Mouse (Mus musculus) urinary bladder, postnatal 10 days (tissue): ENCODE measurements around the gene Olfr90.

Experiments
- DNase-seq: peaks from one replicate; pipeline ENCODE4 v3.0.0; 2022; ENCODE audit warnings: low spot score

Olfr90 gene

DNA sequence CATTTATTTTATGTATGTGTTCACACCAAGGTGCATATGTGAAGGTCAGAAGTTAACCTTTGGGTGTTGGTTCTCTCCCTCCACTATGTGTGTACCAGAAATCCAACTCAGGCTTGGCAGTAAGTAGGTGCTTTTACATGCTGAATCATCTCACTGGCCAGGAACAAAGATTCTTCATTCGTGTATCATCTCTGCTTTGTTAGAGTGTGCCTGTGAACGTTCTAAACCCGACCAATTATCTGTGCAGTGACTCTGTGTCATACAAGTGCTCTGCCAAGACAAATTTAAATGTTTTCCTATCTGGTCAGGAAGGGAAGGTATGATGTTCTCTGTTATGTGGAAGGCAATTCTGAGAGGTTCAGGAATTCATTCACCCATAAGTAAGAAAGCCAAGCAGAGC, 26.9 kb downstream of the Olfr90 start:
- no peak for DNase-seq

DNA sequence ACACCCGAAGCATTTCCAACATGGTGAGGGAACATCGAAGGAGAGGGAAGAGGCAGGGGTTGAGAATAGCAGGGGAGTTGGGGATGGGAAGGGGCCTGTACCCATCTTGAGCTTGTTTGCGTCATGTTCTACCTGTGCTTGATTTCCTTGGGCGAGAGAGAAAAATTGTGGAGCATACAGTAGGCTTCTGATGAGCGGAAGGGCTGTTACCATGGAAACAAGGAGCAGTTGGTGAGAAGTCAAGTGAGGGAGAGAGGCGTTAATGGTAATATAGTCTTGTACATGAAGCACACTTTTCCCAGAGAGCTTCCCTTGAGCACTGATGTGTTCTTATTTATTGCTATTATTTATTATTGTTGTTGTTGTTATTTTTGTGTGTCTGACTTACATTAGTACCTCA, 31.3 kb downstream of the Olfr90 start:
- no peak for DNase-seq

DNA sequence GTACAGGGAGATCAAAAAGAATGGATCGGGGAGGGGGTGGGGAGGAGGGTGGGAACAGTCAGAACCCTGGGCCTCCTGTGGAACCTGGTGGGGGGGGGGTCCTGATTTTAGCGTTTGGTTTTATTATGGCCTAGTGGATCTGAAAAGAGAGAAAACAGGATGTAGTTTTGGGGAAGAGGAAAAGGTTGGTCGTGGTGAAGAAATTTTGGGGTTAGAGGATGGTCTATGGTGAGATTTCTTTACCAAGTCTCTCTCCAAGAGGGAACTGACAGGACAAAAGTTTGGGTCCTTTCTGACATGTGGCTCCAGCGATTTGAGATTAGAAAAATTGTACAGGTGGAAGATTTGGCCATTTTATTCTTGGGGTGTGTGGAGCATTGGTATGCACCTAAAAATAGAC, 36.6 kb downstream of the Olfr90 start:
- DNase-seq, result no peak

DNA sequence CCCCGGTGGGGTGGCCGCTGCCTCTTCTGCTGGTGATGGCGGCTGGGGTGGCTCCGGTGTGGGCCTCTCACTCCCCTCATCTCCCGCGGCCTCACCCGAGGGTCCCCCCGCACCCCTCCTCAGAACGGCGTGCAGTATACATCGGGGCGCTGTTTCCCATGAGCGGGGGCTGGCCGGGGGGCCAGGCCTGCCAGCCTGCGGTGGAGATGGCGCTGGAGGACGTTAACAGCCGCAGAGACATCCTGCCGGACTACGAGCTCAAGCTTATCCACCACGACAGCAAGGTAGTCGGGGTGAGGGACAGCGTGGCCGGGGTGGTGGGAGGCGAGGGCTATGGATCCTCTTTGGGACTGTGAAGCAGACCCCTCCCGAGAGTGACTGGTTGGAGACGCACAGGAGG, 37.4 kb downstream of the Olfr90 start:
- DNase-seq, result no peak

DNA sequence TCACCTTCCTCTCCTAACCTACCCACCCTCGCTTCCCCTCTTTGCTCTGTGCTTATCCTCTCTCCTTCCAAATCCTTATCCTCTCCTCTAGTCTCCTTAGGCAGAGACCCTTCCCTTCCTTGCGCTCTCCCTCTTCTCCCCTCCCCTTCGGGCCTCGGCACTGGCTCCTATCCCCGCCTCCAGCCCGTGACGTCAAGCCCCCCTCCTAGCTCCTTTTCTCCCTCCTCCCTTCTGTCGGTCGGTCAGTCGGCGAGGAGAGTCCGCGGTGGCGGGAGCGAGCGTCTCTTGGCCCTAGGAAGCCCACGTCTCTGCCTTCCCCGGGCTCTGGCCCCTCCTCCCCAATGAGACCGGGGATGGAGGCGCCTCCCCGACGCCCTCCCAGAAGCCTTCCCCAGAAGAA, 37.9 kb downstream of the Olfr90 start:
- peak; percentile 48 for DNase-seq

DNA sequence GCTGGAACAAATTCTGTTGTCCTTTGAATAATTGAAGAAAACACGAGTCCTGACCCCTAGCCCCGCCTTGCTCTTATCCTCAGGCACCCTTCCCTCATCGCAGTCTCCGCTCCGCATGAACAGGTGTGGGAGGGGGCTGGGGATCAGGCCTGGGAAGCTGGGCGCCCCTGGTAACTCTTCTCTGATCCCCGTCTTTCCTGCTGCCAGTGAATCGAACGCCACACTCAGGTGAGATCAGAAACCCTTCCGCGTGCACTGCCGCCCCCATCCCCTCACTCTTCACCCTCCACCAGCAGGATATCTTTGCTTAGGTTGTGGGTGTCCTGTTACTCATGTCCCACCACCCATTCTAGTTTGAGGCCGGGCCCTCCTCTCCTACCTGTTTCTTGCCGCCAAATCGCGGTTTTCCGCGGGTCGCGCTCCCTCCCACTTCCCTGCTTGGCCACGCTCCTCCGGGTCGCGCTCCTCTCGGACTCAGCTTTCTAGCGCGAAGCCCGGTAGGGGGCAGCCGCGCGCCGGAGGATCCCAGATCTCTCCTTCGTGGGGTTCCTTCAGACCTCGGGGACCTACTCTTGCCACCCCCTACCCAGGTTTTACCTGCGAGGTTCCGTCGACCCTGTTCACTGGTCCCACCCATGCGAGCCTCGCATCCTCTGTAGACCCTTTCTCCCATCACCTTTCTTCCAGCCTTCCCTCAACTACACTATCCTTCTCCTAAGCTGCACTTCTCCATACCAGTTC, 38.6 kb downstream of the Olfr90 start:
- peak; percentile 41 for DNase-seq

DNA sequence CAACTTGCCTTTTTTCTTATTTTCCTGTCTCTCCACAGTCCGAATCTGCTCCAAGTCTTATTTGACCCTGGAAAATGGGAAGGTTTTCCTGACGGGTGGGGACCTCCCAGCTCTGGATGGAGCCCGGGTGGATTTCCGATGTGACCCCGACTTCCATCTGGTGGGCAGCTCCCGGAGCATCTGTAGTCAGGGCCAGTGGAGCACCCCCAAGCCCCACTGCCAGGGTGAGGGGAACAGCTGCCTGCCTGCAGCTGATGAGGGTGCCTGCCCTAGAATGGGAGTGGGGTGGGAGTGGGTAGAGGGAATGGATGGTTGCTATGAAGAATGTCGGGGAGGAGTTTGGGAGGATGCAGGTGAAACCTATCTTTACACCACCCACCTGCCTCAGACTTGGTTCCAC, 39.9 kb downstream of the Olfr90 start:
- DNase-seq, result no peak

DNA sequence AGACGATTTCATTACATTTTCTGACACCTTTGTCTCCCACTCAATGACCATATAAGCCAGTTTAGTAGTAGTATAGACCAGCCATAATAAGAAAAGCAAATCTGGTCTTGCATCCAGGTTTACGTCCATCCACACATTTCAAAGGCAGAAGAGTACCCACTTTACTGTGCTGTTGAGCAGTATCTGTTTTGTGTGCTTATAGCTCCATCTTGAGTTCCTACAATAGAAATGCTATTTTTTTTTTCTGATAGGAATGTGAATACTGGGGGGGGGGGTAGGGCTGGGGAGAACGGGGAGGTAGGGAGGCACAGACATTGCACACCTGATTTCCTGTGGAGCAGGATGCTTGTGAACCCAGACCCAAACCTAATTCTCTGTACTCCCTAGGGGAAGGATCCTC, 40.3 kb downstream of the Olfr90 start:
- no peak for DNase-seq

DNA sequence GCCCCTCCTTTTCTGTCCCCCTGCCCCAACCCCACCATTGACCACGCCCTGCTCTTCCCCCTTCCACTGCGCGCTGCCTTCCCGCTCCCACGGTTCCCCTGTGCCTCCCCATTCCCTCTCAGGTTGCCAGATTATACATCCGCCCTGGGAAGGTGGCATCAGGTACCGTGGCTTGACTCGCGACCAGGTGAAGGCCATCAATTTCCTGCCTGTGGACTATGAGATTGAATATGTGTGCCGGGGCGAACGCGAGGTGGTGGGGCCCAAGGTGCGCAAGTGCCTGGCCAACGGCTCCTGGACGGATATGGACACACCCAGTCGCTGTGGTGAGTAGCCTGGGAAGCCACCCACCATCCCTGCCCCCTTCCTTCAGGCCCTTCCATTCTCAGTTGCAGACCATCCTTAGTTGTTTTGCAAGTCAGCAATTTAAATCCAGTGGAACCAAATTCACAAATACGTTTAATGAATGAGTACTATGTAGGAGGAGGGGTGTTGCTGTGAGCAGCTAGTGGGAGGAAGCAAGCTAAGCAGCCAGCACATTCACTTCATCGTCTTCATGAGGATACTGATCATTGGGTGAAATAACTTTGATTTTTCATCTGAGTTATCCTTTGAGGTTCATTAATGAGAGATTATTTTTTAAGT, 40.8 kb downstream of the Olfr90 start:
- DNase-seq, result no peak

DNA sequence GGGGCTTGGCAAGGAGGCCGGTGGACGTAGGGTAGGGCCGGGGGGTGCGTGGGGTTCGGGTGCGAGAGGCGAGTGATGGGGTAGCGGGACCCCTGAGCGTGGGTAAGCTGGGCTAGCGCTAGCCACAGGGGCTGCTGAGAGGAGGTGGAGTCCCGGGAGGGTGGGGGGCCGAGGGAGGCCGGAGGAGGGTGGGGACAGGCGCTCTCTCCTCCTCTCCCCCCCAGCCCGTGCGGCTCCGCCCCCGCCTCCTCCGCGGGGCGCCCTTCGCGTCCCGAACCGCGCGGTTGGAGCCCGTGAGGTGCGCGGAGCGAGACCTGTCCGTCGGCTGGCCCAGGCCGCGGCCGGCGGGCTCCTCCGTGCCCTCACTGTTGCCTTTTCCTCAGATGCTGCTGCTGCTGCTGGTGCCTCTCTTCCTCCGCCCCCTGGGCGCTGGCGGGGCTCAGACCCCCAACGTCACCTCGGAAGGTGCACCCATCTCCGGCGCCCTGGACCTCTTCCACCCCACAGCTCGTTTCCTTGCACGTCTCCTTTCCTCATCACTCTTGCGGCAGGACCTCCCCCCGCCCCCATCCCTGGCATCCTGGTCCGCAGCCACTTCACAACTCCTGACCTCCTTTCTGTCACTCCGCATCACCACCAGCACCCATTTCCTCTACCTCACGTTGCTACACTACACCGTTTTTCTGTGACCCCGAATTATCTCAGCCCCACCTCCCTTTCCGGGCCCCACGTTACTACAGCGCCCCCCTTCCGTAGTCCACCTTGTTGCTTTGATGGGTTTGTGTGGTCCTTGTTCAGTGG, 41.8 kb downstream of the Olfr90 start:
- DNase-seq, result no peak

DNA sequence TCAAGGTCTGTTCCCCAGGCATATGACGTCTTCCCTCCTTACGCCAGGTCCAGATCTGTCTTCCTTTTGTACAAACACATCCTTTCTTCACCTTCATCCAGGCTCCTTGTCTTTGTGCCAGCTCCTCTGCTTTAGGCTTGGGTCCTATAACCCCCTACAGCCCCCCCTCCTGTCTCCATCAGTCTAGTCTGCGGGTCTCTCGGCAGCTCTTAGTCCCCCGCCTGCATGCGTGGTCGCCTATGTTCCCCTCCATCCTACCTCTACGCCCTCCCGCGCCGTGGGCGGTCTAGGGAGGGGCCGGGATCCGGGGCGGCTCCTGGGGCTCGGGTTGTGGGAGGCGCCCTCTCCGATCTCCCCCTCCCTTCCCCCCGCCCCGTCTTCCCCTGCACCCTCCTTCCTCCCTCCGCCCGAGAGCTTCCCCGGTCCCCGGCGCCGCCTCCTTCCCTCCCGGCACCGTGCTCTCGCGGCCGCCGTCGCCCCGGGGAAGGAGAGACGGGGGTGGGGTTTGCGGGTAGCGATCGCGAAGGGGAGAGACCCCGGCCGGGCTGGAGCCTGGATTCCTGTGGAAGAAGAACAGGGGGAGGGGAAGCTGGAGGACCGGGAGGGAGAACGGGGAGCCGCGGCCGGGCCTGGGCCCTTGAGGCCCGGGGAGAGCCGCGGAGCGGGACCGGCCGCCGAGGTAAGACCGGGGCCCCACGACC, 42.5 kb downstream of the Olfr90 start, which contains the start of gene Gabbr1:
Gene Gabbr1, plus strand, starts transcription at position 356 of the 701 bp plus-strand sequence.
- peak; percentile 38 for DNase-seq

DNA sequence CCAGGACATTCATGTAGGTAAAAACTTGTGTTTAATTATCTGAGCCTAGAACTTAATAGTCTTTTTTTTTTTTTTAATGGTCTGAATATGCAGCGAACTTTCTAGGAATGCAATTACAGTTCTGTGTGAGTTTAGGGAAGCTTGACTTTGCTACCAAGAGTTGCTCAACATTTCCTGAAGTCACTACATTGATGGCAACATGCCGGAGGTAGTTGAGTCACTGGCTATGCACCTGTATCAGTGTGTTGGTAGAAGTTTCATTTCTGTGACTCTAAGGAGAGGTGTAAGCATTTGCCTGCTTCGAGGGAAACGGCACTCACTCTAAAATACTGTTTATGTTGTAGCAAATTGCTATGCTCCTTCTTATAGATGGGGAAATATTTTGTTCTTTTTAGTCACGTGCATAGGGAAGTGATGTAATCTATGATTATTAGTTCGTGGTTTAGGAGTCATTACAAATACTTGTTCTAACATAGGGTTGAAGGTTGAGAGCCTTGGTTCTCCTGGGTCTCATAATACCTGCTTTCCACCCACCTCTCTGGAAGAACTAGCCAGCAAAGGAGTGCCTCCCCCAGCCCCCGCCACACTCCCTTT, 43.6 kb downstream of the Olfr90 start:
- DNase-seq, result no peak

DNA sequence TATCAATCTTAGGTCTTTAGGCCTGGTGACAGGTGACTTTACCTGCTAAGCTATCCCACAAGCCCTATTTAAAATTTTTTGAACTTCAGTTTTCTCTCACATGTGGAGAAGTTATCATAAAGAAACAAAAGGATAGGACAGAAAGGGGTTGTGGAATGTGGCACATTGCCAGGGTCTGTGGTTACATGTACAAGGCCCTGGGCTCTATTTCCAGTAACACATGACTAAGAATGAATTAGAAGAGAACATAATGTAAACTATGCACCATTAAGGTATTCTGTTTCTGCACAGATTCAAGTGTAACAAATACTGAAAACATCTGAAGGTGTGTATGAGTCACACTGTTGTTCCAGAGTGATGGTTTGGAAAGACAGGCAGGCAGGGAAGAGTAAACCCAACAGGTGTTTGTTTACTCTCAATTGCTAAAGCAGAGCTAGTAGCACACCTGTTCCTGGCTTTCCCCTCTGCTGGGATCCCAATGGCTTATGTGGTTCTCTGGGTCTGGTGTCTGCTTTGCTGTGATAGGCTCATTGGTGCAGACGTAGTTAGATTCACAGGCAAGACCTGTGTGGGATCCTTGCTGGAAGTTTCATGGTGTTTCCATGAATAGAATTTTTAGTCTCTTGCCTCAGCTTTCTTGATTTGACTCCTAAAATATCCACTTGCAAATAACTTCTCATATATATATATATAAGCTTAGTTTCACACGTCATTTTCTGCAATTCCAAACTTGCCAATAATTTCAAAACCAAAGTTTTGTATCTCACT, 49.0 kb downstream of the Olfr90 start:
- no peak for DNase-seq
